Comparison of ENCODE assay signal across 9 mouse cellular contexts in the genomic region with DNA sequence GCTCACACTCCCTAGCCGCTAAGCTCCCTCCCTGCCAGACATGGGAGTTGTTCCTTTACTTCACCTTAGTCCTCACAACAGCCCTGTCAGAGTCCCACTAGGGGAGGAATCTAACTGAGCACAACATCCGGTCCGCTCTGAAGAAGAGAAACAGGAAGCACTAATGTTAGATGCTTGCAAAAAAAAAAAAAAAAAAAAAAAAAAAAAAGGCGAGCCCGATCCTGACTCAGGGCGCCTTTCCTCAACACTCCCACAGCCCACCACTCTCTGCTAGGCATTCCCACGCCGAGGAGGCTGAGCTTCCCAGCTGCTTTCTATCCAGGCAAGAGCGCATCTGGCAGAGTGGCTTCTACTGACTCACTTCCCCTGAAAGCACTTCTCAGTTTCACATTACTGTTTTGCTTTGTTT.
DNase-seq lines count a peak whose midpoint lies in the region; ATAC-seq and TF ChIP-seq lines count a peak whose summit lies in the region.
"Had no signal": no experiment of that assay in that cellular context is flagged by ENCODE, and none has a peak within 500 bp of the region (broad histone marks: within the 10 kb centered on the region; RNA-seq: fewer than 3 reads in every experiment).

No protein-coding gene starts in this region.

- H3K36me3 ChIP-seq in kidney, adult 2 months (ENCODE audit: control insufficient read depth, insufficient read depth, low read length): peaks cover 3% of the 10 kb centered on the region
- H3K36me3 ChIP-seq in embryonic facial prominence, embryonic 15.5 days: peaks cover 25% of the 10 kb centered on the region

- no peaks in the 10 kb centered on the region for H3K4me1 ChIP-seq in kidney, adult 2 months (ENCODE audit: control insufficient read depth, insufficient read depth, low read length)
- no peaks in the 10 kb centered on the region for H3K4me1 ChIP-seq in embryonic facial prominence, embryonic 15.5 days
- H3K4me1 ChIP-seq in olfactory bulb, adult 2 months (ENCODE audit: control insufficient read depth, insufficient read depth, low read length): peaks cover 2% of the 10 kb centered on the region; the same call in 1 of the 2 replicates

- H3K9me3 ChIP-seq in embryonic facial prominence, embryonic 15.5 days (replicated peaks): no peaks in the 10 kb centered on the region
- H3K9me3 ChIP-seq: limb, embryonic 12.5 days had no signal

- H3K27me3 ChIP-seq in kidney, adult 2 months (replicated peaks; ENCODE audit: control insufficient read depth, insufficient read depth, low read length): no peaks in the 10 kb centered on the region
- H3K27me3 ChIP-seq in embryonic facial prominence, embryonic 15.5 days: no peaks in the 10 kb centered on the region
- H3K27me3 ChIP-seq: limb, embryonic 12.5 days had no signal

- DNase-seq in kidney, adult 2 months: peak; percentile 65
- DNase-seq in kidney, adult 11 months: no peak
- peak; percentile 34 to 59 for DNase-seq in kidney, postnatal 36 days
- DNase-seq in urinary bladder, postnatal 4 days (ENCODE audit: low spot score in 2 of 2): no peak
- no peak for DNase-seq in layer of hippocampus, postnatal 36 days
- DNase-seq in ovary, postnatal 14 days (ENCODE audit: low spot score): no peak

- no peak overlapping the region for H3K4me2 ChIP-seq in embryonic facial prominence, embryonic 15.5 days (replicated peaks)
- H3K4me2 ChIP-seq: limb, embryonic 12.5 days had no signal

- H3K4me3 ChIP-seq in kidney, adult 2 months (ENCODE audit: insufficient read depth, low read depth, low read length): peak overlapping the region; percentile 40; the same call in 1 of the 2 replicates
- no peak overlapping the region for H3K4me3 ChIP-seq in embryonic facial prominence, embryonic 15.5 days (replicated peaks)
- no peak overlapping the region for H3K4me3 ChIP-seq in olfactory bulb, adult 2 months (ENCODE audit: insufficient read depth, low read depth, low read length)
- H3K4me3 ChIP-seq: limb, embryonic 12.5 days had no signal

- WGBS in kidney, adult 2 months: 44% methylated on average over 9 of the region's 9 CpGs
- 66% methylated on average over 8 of the region's 9 CpGs for WGBS in embryonic facial prominence, embryonic 15.5 days
- WGBS in olfactory bulb, adult 2 months: 40% methylated on average over 9 of the region's 9 CpGs

- H3K9ac ChIP-seq in embryonic facial prominence, embryonic 15.5 days: no peak overlapping the region
- H3K9ac ChIP-seq: limb, embryonic 12.5 days had no signal

- ATAC-seq in embryonic facial prominence, embryonic 15.5 days (ENCODE audit: insufficient number of reproducible peaks, low FRiP score, low TSS enrichment, low read depth): no peak

- no peak for TF ChIP-seq POLR2A in kidney, adult 2 months (IDR thresholded peaks at IDR 0.05; ENCODE audit: low read depth, low read length)
- TF ChIP-seq POLR2A in olfactory bulb, adult 2 months (IDR thresholded peaks at IDR 0.05; ENCODE audit: insufficient read depth, low read depth, low read length): no peak

- peak overlapping the region; percentile 91 for H3K27ac ChIP-seq in kidney, adult 2 months (ENCODE audit: insufficient read depth, low read depth, low read length)
- H3K27ac ChIP-seq in embryonic facial prominence, embryonic 15.5 days (replicated peaks): 0 out of 2 replicates have a peak overlapping the region, but pooled peaks have one; percentile 34
- peak overlapping the region; percentile 33; the same call in 1 of the 2 replicates for H3K27ac ChIP-seq in olfactory bulb, adult 2 months (ENCODE audit: insufficient read depth, low read depth, low read length)
- H3K27ac ChIP-seq: limb, embryonic 12.5 days had no signal

- no peak for TF ChIP-seq CTCF in kidney, adult 2 months (conservative IDR thresholded peaks at IDR 0.05; ENCODE audit: insufficient read depth, insufficient read length, low read depth, low read length)
- TF ChIP-seq CTCF in olfactory bulb, adult 2 months (IDR thresholded peaks at IDR 0.05; ENCODE audit: insufficient read depth, low read depth, low read length): no peak

Comparison
In these comparisons a context has a peak if more than half of its experiments do, and no peak if none do; other contexts are left out.
1. DNase-seq: peak in kidney, adult 2 months (single experiment) and kidney, postnatal 36 days (2 of 2); none in kidney, adult 11 months (single experiment), urinary bladder, postnatal 4 days (0 of 2), layer of hippocampus, postnatal 36 days (0 of 2) and ovary, postnatal 14 days (single experiment).
2. H3K27ac ChIP-seq: peak in every context shown above with its lines; median percentile 91 in kidney, adult 2 months; 34 in embryonic facial prominence, embryonic 15.5 days; 33 in olfactory bulb, adult 2 months.